Mouse (Mus musculus) liver, adult 2 months (tissue): ENCODE data around the gene Ceacam1. TPM values are rescaled to one million over a fixed set of nuclear protein-coding genes. Genes with fewer than 3 reads are reported as not detected.
"Not testable (repeated sequence)": the region's sequence is repeated elsewhere in the genome, so short reads cannot be mapped to it uniquely, and the experiment has no call there.

Source experiments
- DNase-seq: peaks from one replicate; pipeline ENCODE4 v3.0.0-alpha.2; 2011; ENCODE audit warnings: low read depth, low spot score; ENCODE audit errors: extremely low read depth
- H3K27ac ChIP-seq: fragments of 200-500 bp; replicated peaks from 2 replicates; pipeline ENCODE4 v1.5.1; 2012; ENCODE audit warnings: low read depth, mild to moderate bottlenecking, control low read depth, inconsistent platforms, low read length; ENCODE audit not compliant: insufficient read depth
- H3K27me3 ChIP-seq: fragments of 200-500 bp; 2 replicates; pipeline ENCODE4 v1.6.1; 2012; ENCODE audit warnings: mild to moderate bottlenecking, moderate library complexity, low read length, inconsistent platforms; ENCODE audit not compliant: control insufficient read depth, insufficient read depth
- H3K36me3 ChIP-seq: fragments of 200-500 bp; 2 replicates; pipeline ENCODE4 v1.6.1; 2012; ENCODE audit warnings: low read length, inconsistent platforms; ENCODE audit not compliant: control insufficient read depth, insufficient read depth
- H3K4me1 ChIP-seq: fragments of 200-500 bp; 2 replicates; pipeline ENCODE4 v1.6.1; 2011; ENCODE audit warnings: low read length; ENCODE audit not compliant: control insufficient read depth, insufficient read depth
- H3K4me3 ChIP-seq: fragments of 200-500 bp; 2 replicates; pipeline ENCODE4 v1.5.1; 2011; ENCODE audit warnings: low read depth, mild to moderate bottlenecking, control low read depth, low read length, moderate library complexity; ENCODE audit not compliant: insufficient read depth
- H3K79me2 ChIP-seq: fragments of 200-500 bp; 2 replicates; pipeline ENCODE4 v1.6.1; 2012; ENCODE audit warnings: inconsistent platforms, mild to moderate bottlenecking, low read length, moderate library complexity; ENCODE audit not compliant: control insufficient read depth, insufficient read depth
- H3K9ac ChIP-seq: fragments of 200-500 bp; 2 replicates; pipeline ENCODE4 v1.6.1; 2012; ENCODE audit warnings: low read depth, mild to moderate bottlenecking, control low read depth, inconsistent platforms, low read length
- CTCF ChIP-seq: fragments of 200-500 bp; IDR thresholded peaks from 2 replicates; pipeline ENCODE4 v1.5.1; 2011; ENCODE audit warnings: low read depth, low read length, control low read depth
- POLR2A ChIP-seq: fragments of 200-500 bp; IDR thresholded peaks from 2 replicates; pipeline ENCODE4 v1.6.1; 2011; ENCODE audit warnings: low read length, control low read depth; ENCODE audit not compliant: insufficient read depth; ENCODE audit errors: extremely low read depth
- WGBS: fragments of 180-500 bp; shearing (Covaris S2); methylation state at CpG from one replicate; pipeline ENCODE4 v1.1.7; 2018; 5-methylcytosine and 5-hydroxymethylcytosine counted together
- polyA plus RNA-seq: library from polyadenylated mRNA; depleted of rRNA; stranded (reverse); fragments of >200 nt; gene quantifications from 2 replicates; pipeline ENCODE4 v1.2.3, GENCODE M21; 2012
- total RNA-seq: library from RNA; depleted of rRNA; stranded (reverse); fragments of >200 nt; gene quantifications from 2 replicates; pipeline ENCODE4 v1.2.3, GENCODE M21; 2014

The Ceacam1 gene
- total and polyA plus RNA-seq, 2 experiments, result 45.5 to 87.9 TPM

DNA sequence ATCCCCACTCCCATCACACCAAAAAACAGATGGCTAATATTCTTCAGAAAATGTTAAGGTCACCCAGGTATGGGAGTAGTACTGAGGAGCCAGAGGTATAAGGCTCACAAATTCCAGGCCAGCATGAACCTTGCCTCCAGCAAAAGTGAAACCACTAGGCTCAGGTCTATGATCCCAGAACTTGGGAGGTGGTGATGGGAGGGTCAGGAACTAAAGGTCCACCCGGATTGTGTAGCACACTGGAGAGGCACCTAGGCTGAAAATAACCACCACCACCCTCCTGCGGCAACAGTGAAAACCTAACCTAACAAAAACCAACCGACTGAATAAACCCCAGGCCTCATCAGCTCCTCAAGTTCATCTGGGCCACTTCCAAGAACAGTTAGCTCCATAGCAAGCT, 49.1 kb downstream of the Ceacam1 start:
- WGBS, result 24% methylated on average over 3 of the region's 3 CpGs
- Histone ChIP-seq H3K27me3 (no peaks in the 10 kb centered on the region), H3K4me1 (peaks cover 6% of the 10 kb centered on the region; the same call in 1 of the 2 replicates), H3K27ac (peak overlapping the region; percentile 8), H3K79me2 (no peaks in the 10 kb centered on the region), H3K9ac (no peak overlapping the region), H3K4me3 (no peak overlapping the region), H3K36me3 (no peaks in the 10 kb centered on the region)
- DNase-seq, result peak; percentile 79
- TF ChIP-seq POLR2A (no peak), CTCF (no peak)

DNA sequence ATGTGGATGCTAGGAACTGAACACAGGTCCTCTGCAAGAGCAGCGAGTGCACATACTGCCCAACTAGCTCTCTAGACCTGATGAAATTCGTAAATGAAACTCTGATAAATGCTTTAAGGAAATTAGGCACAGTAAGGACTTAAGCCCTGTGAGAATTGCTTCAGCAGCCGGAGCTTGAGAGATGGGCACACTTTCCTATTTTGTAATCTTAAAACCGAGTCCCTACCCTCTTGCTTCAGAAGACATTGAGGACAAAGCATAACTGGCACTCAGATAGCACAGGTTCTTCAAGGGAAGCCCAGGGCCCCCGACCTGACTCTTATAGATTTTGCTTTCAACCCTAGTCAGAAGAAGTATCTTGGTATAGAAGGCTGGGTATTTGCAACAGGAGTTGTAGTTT, 50.3 kb downstream of the Ceacam1 start:
- H3K36me3 ChIP-seq, result no peaks in the 10 kb centered on the region
- no peak overlapping the region for H3K4me3 ChIP-seq
- no peak for TF ChIP-seq POLR2A
- TF ChIP-seq CTCF, result no peak
- no peaks in the 10 kb centered on the region for H3K27me3 ChIP-seq
- no peak overlapping the region for H3K27ac ChIP-seq
- WGBS, result 80% methylated on average over 5 of the region's 5 CpGs
- H3K4me1 ChIP-seq, result no peaks in the 10 kb centered on the region
- no peaks in the 10 kb centered on the region for H3K79me2 ChIP-seq
- DNase-seq, result no peak
- no peak overlapping the region for H3K9ac ChIP-seq

DNA sequence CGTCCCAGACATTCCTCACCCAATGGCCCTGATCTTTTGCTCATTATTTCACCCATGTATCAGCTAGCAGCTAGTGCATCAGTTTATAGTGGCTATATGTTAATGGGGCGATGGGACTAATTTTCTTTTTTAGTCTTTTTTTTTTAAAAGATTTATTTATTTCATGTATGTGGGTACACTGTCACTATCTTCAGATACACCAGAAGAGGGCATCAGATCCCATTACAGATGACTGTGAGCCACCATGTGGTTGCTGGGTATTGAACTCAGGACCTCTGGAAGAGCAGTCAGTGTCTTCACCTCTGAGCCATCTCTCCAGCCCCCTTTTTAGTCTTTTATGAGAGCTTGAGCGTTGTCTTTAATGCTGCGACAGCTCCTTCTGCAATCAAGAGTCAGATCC, 51.0 kb downstream of the Ceacam1 start:
- not testable (repeated sequence) for H3K9ac ChIP-seq, H3K27ac ChIP-seq, H3K4me3 ChIP-seq, DNase-seq, H3K79me2 ChIP-seq, H3K4me1 ChIP-seq, H3K27me3 ChIP-seq, H3K36me3 ChIP-seq
- 95% methylated on average over 4 of the region's 4 CpGs for WGBS

DNA sequence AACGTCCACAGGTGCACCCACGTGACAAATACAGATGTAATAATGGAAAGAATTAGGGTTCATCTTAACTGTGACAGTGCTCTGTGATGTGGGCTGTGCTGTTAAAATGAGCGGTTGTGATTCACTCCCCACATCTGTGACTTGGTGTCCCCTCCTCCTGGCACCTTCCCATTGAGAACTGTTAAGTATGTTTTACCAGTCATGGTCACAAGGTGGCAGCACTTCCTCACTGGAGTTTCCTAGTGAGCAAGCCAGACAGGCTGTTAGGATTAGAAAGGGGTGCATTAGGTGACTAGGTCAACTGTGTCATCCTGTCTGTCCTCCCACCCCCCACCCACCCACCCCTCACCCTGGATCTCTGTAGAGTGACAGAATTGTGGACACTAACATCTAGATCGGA, 53.0 kb downstream of the Ceacam1 start:
- 47% methylated on average over 4 of the region's 4 CpGs for WGBS
- Histone ChIP-seq H3K4me3 (no peak overlapping the region), H3K36me3 (no peaks in the 10 kb centered on the region), H3K4me1 (peaks cover 7% of the 10 kb centered on the region; the same call in 1 of the 2 replicates), H3K9ac (no peak overlapping the region), H3K79me2 (no peaks in the 10 kb centered on the region), H3K27ac (no peak overlapping the region), H3K27me3 (no peaks in the 10 kb centered on the region)
- DNase-seq, result peak; percentile 61
- TF ChIP-seq CTCF, result peak; percentile 55
- TF ChIP-seq POLR2A, result no peak

DNA sequence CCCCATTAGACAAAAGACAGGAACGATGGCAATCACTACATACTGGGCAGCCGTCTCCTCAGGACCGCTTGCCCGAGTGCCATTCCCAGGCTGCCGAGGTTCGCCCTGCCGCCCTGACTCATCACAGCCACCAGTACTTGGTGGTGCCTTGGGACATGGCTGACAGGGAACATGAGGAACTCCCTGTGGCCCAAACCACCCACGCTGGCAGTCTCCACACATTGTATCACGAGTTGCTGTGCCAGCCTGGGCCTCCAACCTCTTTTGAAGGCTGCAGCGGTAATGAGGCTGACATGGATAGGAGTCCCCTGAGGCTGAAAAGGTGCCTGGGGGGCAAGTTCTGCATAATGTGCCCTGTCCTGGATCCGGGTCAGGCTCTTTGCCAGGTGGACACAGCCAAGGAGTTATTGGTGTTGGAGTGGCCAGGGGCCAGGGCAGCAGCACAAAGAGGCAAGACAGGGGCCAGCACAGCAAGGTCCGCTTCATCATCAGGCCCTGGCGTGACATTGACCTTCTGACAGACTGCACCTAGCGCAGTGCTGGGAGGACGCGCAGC, 55.0 kb downstream of the Ceacam1 start:
- WGBS, result 74% methylated on average over 16 of the region's 16 CpGs
- H3K27me3 ChIP-seq, result no peaks in the 10 kb centered on the region

DNA sequence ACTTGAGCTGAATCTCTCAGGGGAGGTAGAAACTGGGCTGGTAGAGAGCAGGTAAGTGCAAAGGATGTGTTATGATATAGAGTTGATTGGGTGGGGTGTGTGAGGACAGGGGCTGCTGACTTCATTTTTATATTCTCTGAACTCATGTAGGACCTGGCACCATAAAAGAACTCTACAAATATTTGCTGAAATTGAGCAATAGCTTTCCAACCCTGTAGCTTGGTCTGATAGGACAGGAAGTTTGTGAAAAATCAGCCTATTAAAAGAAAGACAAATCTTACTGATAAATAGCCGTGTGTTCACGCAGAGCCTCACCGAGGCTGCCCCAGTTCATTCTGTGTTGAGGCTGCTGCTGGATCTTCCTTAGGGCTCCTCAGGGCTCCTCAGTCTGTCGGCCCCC, 57.5 kb downstream of the Ceacam1 start:
- TF ChIP-seq POLR2A (no peak), CTCF (no peak)
- Histone ChIP-seq H3K27ac (peak overlapping the region; percentile 56), H3K36me3 (no peaks in the 10 kb centered on the region), H3K79me2 (no peaks in the 10 kb centered on the region), H3K4me3 (no peak overlapping the region), H3K27me3 (no peaks in the 10 kb centered on the region), H3K9ac (no peak overlapping the region), H3K4me1 (peaks cover 8% of the 10 kb centered on the region; the same call in 1 of the 2 replicates)
- 29% methylated on average over 4 of the region's 4 CpGs for WGBS
- peak; percentile 88 for DNase-seq

More for the DNA sequence above, 55.0 kb downstream of the Ceacam1 start:
- no peaks in the 10 kb centered on the region for H3K36me3 ChIP-seq
- TF ChIP-seq POLR2A (no peak), CTCF (no peak)
- no peak overlapping the region for H3K4me3 ChIP-seq
- peaks cover 8% of the 10 kb centered on the region; the same call in 1 of the 2 replicates for H3K4me1 ChIP-seq
- no peak overlapping the region for H3K27ac ChIP-seq
- peak; percentile 49 for DNase-seq
- H3K9ac ChIP-seq, result no peak overlapping the region
- H3K79me2 ChIP-seq, result no peaks in the 10 kb centered on the region
